Mouse (Mus musculus) brain, embryonic 18.5 days (tissue): ENCODE results near the gene Mcoln3.

Experiments
- DNase-seq: peaks from one replicate; pipeline ENCODE4 v3.0.0-alpha.2; 2012; ENCODE audit warnings: low read depth, low spot score

Gene Mcoln3

DNA sequence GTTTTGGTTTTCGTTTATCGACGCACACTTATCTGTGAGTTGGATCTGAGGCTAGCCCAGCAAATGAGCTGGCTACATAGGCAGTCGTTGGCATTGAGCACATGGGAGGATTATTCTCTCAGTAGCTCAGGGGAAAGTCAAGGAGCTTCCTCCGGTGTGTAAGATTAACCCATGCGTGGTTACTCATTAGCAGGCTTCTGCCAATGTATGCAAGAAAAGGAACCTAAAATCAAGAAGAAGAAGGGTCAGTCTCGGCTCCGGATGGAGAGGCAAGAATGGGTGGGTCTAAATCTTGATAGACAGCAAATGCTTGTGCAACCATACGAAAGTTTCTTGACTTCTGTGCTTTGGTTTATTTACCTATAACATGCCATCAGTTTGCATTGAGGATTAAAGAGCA, 57.0 kb downstream of the Mcoln3 start:
- DNase-seq: no peak

DNA sequence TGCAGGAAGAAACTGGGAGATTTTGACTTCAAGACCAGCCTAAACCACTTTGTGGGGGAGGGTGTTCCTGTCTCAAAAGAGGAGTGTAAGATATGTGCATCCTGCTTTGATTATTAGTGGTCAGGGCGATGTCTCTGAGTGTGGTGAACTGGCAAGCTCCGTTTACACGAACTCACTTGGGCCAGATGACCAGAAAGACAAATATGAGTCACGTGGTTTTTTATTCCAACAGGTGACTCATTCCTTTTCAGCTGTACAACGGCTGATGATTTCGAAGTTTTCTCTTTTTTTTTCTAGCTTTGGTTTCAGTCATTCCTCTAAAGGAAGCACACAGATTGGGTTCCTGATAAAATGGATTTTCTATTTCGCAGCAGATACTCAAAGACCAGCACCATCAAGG, 60.0 kb downstream of the Mcoln3 start:
- no peak for DNase-seq

DNA sequence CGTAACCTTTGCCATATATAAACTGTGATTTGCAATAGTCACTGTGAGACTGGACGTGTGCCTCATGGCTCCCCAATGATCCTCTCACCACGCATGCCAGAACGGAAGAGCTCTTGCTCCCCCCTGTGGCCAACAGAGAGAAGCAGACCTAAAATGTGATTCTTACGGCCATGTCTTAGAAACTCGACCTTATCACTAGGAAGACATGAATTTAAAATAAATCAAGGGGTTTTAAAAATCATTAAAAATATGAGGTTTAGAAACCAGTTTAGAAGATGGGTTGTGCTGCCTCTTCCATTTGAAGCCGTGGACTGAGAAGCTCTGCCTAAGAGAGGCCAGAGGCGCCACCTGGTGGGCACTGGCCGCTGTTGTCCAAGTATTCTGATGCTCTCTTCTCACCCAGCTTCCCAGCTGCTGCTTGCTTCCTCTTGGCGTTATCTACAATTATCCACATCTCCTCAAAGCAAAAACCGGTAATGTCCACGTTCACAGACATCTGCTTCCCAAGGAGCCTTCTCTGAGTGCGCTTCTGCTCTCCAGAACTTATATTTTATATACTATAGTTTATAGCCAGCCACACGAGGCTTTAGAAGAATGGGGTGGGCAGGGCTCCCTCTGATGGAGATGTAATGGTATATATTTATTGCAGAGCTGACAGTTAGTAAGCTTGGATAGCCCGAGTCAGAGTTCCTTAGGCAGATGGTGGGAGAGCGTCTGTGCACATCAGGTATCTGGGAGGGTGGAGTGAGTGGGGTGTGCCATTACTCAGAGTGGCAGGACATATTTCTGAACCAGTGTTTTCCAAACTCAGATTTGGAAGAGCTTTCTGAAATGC, 60.7 kb downstream of the Mcoln3 start:
- peak; percentile 66 for DNase-seq

DNA sequence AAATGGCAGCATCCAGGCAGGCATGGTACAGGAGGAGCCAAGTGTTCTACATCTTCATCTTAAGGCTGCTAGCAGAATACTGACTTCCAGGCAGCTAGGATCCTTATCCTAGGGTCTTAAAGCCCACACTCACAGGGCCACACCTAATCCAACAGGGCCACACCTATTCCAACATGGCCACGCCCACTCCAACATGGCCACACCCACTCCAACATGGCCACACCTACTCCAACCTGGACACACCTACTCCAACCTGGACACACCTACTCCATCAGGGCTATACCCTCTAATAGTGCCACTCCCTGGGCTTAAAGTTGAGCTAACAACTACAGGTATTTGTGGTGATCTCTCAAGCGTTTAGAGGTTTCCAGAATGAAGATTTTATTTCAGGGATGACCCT, 63.1 kb downstream of the Mcoln3 start:
- DNase-seq: no peak

DNA sequence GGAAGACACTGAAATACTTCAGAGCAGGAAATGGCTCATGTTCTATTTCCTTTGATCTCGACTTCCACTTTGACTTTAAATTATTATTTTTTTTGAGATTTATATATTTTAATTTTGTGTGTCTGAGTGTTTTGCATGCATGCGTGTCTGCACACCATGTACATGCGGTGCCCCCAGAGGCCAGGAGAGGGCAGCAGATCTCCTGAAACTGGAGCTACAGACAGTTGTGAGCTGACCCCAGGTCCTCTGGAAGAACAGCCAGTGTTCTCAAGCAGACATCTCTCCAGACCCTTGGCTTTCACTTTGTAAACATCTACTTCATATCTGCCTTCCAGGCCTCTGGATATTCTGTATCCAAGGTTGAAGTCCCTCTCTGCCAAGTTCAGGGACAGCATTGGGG, 63.7 kb downstream of the Mcoln3 start:
- DNase-seq: no peak

DNA sequence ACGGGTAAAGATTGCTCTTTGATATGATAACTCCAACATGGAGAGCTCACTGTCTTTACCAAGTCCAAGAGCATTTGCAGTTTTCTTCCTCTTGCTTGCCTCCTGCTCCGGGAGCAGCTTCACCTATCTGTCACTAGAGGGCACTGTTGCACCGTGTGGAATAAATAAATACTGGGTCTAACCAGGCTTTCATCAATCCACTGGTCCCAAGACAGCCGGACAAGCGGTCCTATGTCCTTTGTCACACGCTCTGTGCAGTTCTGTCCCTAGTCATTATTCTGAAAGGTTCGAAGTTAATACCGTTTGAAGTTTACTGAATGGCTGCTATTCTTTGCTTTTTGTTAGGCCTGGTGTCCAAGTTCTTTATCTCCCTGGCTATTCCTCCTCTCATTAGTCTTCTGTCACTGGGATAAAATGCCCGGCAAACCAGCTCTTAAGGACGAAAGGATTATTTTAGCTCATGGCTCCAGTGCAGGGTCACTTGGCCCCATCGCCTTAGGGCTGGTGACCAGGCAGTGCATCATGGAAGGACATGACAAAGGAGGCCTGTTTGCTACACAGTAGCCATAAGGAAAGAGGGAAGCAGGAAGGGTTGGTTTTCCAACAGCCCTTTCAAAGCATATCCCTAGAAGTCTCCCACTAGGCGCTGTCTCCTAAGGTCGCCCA, 67.9 kb downstream of the Mcoln3 start:
- DNase-seq: peak; percentile 59

DNA sequence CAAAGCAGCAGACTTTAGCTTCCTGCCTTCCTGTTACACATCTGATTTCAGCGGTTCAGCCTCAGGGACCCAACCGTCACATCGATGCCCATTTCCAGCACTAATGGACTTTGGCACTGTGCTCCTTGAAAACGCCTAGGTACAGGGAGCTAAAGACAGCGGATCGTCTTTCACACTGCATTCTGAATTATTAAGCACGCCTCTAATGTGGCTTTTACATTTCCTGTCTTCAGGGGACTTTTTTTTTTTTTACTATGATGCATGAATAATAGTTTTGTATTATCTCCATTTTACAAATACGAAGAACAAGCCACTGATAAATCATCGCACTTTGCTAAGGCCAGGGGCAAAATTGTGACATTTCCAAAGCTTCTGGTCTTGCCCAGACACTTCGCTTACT, 68.8 kb downstream of the Mcoln3 start:
- no peak for DNase-seq

DNA sequence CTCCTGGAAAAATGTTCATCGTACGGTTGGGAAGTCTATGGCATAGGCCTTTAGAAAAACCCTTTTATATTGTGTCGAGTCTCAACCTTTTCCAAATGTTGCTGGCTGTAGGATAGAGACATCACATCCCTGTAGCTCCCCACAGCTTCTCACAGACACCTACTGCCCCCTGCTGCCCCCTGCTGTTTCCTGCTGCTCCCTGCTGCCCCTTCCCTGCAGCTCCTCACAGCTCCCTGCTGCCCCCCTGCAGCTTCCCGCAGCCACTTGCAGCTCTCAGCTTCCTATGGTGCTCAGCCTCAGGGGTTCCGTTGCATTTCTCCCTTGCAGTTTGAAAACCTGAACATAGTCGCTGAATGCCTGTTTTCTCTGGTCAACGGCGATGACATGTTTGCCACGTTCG, 72.7 kb downstream of the Mcoln3 start:
- DNase-seq: no peak
